Mouse (Mus musculus) liver, postnatal 0 days (tissue): ENCODE data around the gene Ifna15.

Experiments used
- CTCF ChIP-seq: sonication (generic); IDR thresholded peaks from 2 replicates; pipeline ENCODE4 v1.5.1; 2016; ENCODE audit warnings: antibody characterized with exemption, low read depth
- EP300 ChIP-seq: IDR thresholded peaks from 2 replicates; pipeline ENCODE4 v1.6.1; 2016; ENCODE audit warnings: antibody characterized with exemption, low read depth, mild to moderate bottlenecking

- TF ChIP-seq EP300 (no peak), CTCF (no peak)
These were observed 42.3 kb downstream of the Ifna15 start for GRCm38 (mm10) chr4:88515711-88516211.
